Mouse (Mus musculus) myocyte (in vitro differentiated cells): Measurements from ENCODE around the gene Mgat4a.

Experiments used
- MAX ChIP-seq: IDR thresholded peaks from one replicate; pipeline ENCODE4 v1.6.1; 2011; ENCODE audit warnings: low read depth, mild to moderate bottlenecking, control low read depth
- MYOG ChIP-seq, 3 experiments: IDR thresholded peaks; one replicate each; pipeline ENCODE4 v1.6.1; 2011; ENCODE audit warnings: control low read depth in 2 of 3, low read depth in 2 of 3, mild to moderate bottlenecking in 2 of 3; ENCODE audit not compliant: insufficient read length in 2 of 3, control insufficient read depth in 1 of 3, insufficient read depth in 1 of 3
- POLR2A ChIP-seq: IDR thresholded peaks from one replicate; pipeline ENCODE4 v1.6.1; 2011; ENCODE audit warnings: low read depth, mild to moderate bottlenecking, control low read depth, moderate library complexity; ENCODE audit not compliant: insufficient read length
- POLR2AphosphoS2 ChIP-seq: IDR thresholded peaks from one replicate; pipeline ENCODE4 v1.6.1; 2011; ENCODE audit warnings: low read depth, control low read depth; ENCODE audit not compliant: insufficient read length
- SRF ChIP-seq: IDR thresholded peaks from one replicate; pipeline ENCODE4 v1.6.1; 2011; ENCODE audit warnings: low read depth; ENCODE audit not compliant: control insufficient read depth, insufficient read length
- USF1 ChIP-seq: IDR thresholded peaks from one replicate; pipeline ENCODE4 v1.6.1; 2011; ENCODE audit warnings: low read depth, mild to moderate bottlenecking, control low read depth, moderate library complexity

GRCm38 (mm10) chr1:37490691-37491212, 50.1 kb downstream of the Mgat4a start:
- TF ChIP-seq POLR2A = no peak
- TF ChIP-seq SRF = no peak
- TF ChIP-seq POLR2AphosphoS2 = no peak
- no peak for TF ChIP-seq USF1
- TF ChIP-seq MYOG (IDR thresholded peaks at IDR 0.05; ENCODE audit: control insufficient read depth in 1 of 3, insufficient read depth in 1 of 3, insufficient read length in 2 of 3, low read depth in 2 of 3) = no peak
- no peak for TF ChIP-seq MAX
